Mouse (Mus musculus) urinary bladder, postnatal 10 days (tissue): ENCODE data around the gene Gm6710.
"Not testable (repeated sequence)": the region's sequence is repeated elsewhere in the genome, so short reads cannot be mapped to it uniquely, and the experiment has no call there.

Experiments
- DNase-seq: peaks from one replicate; pipeline ENCODE4 v3.0.0; 2022; ENCODE audit warnings: low spot score

Gene Gm6710

GRCm38 (mm10) chr2:175869024-175869423, at the start of gene Gm6710:
Gene Gm6710, plus strand, starts transcription at chr2:175869219.
- DNase-seq: not testable (repeated sequence)
